Mouse (Mus musculus) layer of hippocampus, adult 2 months (tissue): ENCODE measurements at regions not wholly inside any gene's neighbourhood (a gene's known extent, or its start where the extent isn't known, plus 50 kb on each side); places are given as distances from the start of the nearest gene placed in this dataset.

Source experiments
- DNase-seq, 2 experiments: peaks; one replicate each; pipeline ENCODE4 v3.0.0; 2022; ENCODE audit warnings: low spot score in 2 of 2
- H3K27ac ChIP-seq: fragments of 200-600 bp; 2 replicates; pipeline ENCODE4 v1.8.1; 2022
- H3K4me3 ChIP-seq: fragments of 200-600 bp; 2 replicates; pipeline ENCODE4 v1.8.1; 2022; ENCODE audit warnings: mild to moderate bottlenecking
- CTCF ChIP-seq: fragments of 200-600 bp; conservative IDR thresholded peaks from 2 replicates; pipeline ENCODE4 v1.8.1; 2022; ENCODE audit warnings: antibody characterized with exemption, mild to moderate bottlenecking, moderate library complexity

GRCm38 (mm10) chr2:9628026-9628425 lies 253.0 kb upstream of the 4930412O13Rik start:
- H3K27ac ChIP-seq = no peak overlapping the region
- DNase-seq = no peak
- no peak for TF ChIP-seq CTCF
- no peak overlapping the region for H3K4me3 ChIP-seq

- TF ChIP-seq CTCF = no peak
- Histone ChIP-seq H3K4me3 (no peak overlapping the region), H3K27ac (no peak overlapping the region)
- DNase-seq = no peak
Observed at GRCm38 (mm10) chr2:9632719-9633446, 248.2 kb upstream of the 4930412O13Rik start.

DNA sequence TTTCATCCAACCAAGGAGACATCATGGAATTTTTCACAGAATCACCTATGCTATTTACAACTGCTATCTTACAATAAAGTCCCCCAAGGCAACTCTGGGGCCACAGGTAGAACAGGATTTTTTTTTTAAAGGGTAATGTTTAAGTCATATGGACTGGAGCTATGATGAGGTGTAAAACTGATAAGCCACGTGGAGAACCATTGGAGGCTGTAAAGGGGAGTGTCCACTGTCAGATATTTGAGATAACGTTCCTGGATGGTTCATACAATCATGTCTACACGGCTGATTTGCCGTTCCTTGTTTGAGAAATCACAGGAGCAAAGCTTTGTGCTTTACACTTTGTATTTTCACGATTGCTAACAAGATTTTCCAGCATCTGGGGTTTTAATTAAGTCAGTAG lies 241.8 kb upstream of the 4930412O13Rik start:
- no peak overlapping the region for H3K4me3 ChIP-seq
- no peak overlapping the region for H3K27ac ChIP-seq
- no peak for DNase-seq
- no peak for TF ChIP-seq CTCF

- no peak for DNase-seq
- no peak for TF ChIP-seq CTCF
- H3K27ac ChIP-seq = no peak overlapping the region
- H3K4me3 ChIP-seq = no peak overlapping the region
Observed at GRCm38 (mm10) chr2:9641629-9642028, 239.4 kb upstream of the 4930412O13Rik start.

GRCm38 (mm10) chr2:9642411-9642810 lies 238.6 kb upstream of the 4930412O13Rik start:
- Histone ChIP-seq H3K27ac (no peak overlapping the region), H3K4me3 (no peak overlapping the region)
- no peak for DNase-seq
- TF ChIP-seq CTCF = no peak

DNA sequence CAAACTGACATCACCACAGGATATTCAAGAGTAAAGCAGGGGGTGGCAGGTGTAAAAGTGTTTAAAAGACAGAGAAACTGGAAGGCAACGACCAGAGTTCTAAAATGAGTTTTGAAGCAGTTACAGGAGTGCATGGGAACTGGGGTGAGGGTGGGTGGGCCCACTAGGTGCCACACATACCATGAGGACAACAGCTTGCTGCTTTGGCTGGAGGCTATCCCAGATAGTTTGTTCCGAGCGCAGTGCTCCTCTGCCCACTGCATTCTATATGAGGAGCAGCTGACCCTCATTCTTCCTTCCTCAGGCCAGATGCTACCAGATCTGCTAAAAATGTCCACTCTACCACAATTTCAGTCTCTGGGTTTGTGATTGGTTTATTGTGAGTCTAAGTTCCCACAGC lies 234.6 kb upstream of the 4930412O13Rik start:
- no peak for DNase-seq
- no peak for TF ChIP-seq CTCF
- Histone ChIP-seq H3K4me3 (no peak overlapping the region), H3K27ac (no peak overlapping the region)

DNA sequence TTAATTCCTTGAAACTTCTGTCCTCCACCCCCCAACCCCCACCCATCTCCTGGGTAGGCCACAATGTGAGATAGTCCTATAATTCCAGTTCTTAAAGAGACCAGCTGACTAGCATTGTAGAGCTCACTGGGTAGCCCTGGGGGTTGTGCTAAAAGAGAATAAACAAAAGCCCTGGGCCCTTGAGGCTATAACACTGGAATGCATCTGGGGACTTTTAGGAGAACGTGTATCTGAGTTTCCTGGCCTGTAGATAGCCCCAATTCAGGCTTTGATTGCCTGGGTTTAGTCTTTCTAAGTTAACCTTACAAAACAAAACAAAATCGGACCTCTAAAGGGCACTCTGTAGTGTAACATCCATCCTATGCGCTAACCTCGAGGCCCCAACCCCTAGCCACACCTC lies 234.1 kb upstream of the 4930412O13Rik start:
- Histone ChIP-seq H3K4me3 (no peak overlapping the region), H3K27ac (no peak overlapping the region)
- no peak for TF ChIP-seq CTCF
- no peak for DNase-seq

DNA sequence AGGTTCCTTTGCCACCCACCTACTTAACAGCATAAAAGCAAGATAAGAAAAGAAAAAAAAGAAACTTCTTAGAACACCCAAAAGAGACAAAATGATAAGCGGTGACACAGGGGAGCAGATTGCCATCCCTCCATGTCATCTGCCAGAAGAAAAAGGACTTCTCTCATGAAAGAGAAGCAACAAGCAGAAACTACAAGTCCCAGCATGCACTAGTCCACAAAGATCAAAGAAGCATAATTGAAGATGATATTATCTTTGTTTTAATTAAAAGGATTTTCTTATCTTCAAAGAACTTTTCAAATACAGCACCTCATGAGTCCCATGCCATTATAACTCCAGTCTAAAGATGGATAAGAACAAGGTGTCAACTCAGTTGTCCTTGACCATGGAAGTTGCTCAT lies 231.0 kb upstream of the 4930412O13Rik start:
- Histone ChIP-seq H3K4me3 (no peak overlapping the region), H3K27ac (no peak overlapping the region)
- TF ChIP-seq CTCF = no peak
- DNase-seq = no peak

- no peak for DNase-seq
- TF ChIP-seq CTCF = no peak
Observed at GRCm38 (mm10) chr2:9658880-9659279, 222.2 kb upstream of the 4930412O13Rik start.

GRCm38 (mm10) chr2:9669621-9670020 lies 211.4 kb upstream of the 4930412O13Rik start:
- DNase-seq = no peak
- no peak for TF ChIP-seq CTCF
- no peak overlapping the region for H3K4me3 ChIP-seq

More at GRCm38 (mm10) chr2:9658880-9659279, 222.2 kb upstream of the 4930412O13Rik start:
- Histone ChIP-seq H3K4me3 (no peak overlapping the region), H3K27ac (no peak overlapping the region)

DNA sequence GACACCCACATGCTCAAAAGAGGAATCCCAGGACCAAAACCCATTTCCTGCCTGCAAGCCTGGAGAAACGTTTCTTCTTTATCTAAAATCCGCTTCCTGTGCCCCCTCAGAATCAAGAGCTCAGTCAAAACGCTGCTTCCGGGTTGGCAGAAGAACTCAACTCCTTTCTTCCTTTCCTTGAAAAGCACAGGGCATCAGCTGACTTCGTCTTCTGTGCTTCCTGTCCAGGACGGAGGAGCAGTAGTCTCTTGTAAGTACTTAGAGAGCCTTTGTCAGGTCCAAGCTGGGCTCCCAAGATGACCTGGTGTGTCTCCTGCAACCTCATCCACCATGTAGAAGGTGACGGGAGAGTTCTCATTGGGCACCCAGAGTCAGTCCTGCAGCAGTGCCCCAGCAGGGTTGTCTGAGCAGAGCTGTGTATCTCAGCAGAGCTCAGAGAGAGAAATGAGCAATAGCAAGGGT lies 199.3 kb upstream of the 4930412O13Rik start:
- no peak for TF ChIP-seq CTCF
- DNase-seq = no peak

More at GRCm38 (mm10) chr2:9669621-9670020, 211.4 kb upstream of the 4930412O13Rik start:
- no peak overlapping the region for H3K27ac ChIP-seq

DNA sequence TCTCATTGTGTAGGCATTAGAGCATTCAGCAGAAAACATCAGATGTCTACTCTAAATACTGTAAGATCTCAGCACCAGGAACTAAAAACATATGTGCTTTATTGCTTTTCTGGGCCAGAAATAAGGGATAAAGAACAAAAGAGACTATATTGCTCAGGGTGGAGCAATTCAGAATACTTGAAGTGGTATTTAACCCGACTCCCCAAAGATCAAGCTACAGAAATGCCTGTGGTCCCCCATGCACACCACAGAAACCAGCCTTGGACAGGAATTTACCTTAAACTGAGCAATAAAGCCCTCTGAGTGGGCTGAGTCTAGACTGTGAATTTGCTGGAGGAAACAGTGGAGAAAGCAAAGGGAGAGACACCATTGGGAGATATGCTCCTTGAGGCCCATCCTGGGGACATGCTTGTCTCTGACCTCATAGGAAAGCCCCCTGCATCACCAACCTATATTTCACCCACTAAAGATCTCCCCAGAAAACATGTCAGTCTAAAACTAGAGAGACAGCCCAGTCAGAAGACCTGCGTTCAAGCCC lies 197.3 kb upstream of the 4930412O13Rik start:
- DNase-seq = no peak
- TF ChIP-seq CTCF = no peak
- Histone ChIP-seq H3K27ac (no peak overlapping the region), H3K4me3 (no peak overlapping the region)

More for the DNA sequence above, 199.3 kb upstream of the 4930412O13Rik start:
- Histone ChIP-seq H3K4me3 (no peak overlapping the region), H3K27ac (no peak overlapping the region)

GRCm38 (mm10) chr2:9688176-9688575 lies 192.9 kb upstream of the 4930412O13Rik start:
- TF ChIP-seq CTCF = no peak
- DNase-seq = no peak
- H3K4me3 ChIP-seq = no peak overlapping the region
- H3K27ac ChIP-seq = no peak overlapping the region

GRCm38 (mm10) chr2:9689518-9689917 lies 191.5 kb upstream of the 4930412O13Rik start:
- no peak for DNase-seq
- TF ChIP-seq CTCF = no peak
- Histone ChIP-seq H3K27ac (no peak overlapping the region), H3K4me3 (no peak overlapping the region)
